Mouse (Mus musculus) forebrain, embryonic 11.5 days (tissue): ENCODE results near the gene Gclm. TPM values are rescaled to one million over a fixed set of nuclear protein-coding genes. Genes with fewer than 3 reads are reported as not detected.
A peak's percentile ranks its signal among the peaks of the same experiment; 100 is the strongest.
"Not testable (repeated sequence)": the region's sequence is repeated elsewhere in the genome, so short reads cannot be mapped to it uniquely, and the experiment has no call there.

Experiments used
- ATAC-seq: fragments of 200-750 bp; cut with Nextera tagmentation; replicated peaks from 2 replicates; pipeline ENCODE4 v1.8.0; 2017; ENCODE audit warnings: moderate TSS enrichment; ENCODE audit not compliant: low FRiP score
- DNase-seq: peaks from one replicate; pipeline ENCODE4 v3.0.0-alpha.2; 2017; ENCODE audit warnings: low spot score
- H3K27ac ChIP-seq: fragments of 300-500 bp; sonication (generic); 2 replicates; pipeline ENCODE4 v1.5.1; 2014; ENCODE audit warnings: low read depth, low read length
- H3K27me3 ChIP-seq: fragments of 300-500 bp; sonication (generic); 2 replicates; pipeline ENCODE4 v1.6.1; 2014; ENCODE audit warnings: mild to moderate bottlenecking, low read length, mixed read lengths; ENCODE audit not compliant: control insufficient read depth, insufficient read depth
- H3K36me3 ChIP-seq: fragments of 300-500 bp; sonication (generic); 2 replicates; pipeline ENCODE4 v1.6.1; 2014; ENCODE audit warnings: mild to moderate bottlenecking, low read length, moderate library complexity, mixed read lengths; ENCODE audit not compliant: control insufficient read depth, insufficient read depth
- H3K4me1 ChIP-seq: fragments of 300-500 bp; sonication (generic); replicated peaks from 2 replicates; pipeline ENCODE4 v1.6.1; 2014; ENCODE audit warnings: low read length, mixed read lengths; ENCODE audit not compliant: control insufficient read depth, insufficient read depth
- H3K4me2 ChIP-seq: fragments of 300-500 bp; sonication (generic); 2 replicates; pipeline ENCODE4 v1.6.1; 2014; ENCODE audit warnings: low read depth, mild to moderate bottlenecking, low read length, moderate library complexity, mixed read lengths; ENCODE audit not compliant: severe bottlenecking
- H3K4me3 ChIP-seq: fragments of 300-500 bp; sonication (generic); 2 replicates; pipeline ENCODE4 v1.5.1; 2014; ENCODE audit warnings: low read depth, low read length
- H3K9ac ChIP-seq: fragments of 300-500 bp; sonication (generic); 2 replicates; pipeline ENCODE4 v1.6.1; 2014; ENCODE audit warnings: low read length
- H3K9me3 ChIP-seq: fragments of 300-500 bp; sonication (generic); 2 replicates; pipeline ENCODE4 v1.6.1; 2016; ENCODE audit warnings: low read length, mixed read lengths; ENCODE audit not compliant: control insufficient read depth
- WGBS: fragments of 180-500 bp; shearing (Covaris S2); extraction: QIAGEN DNeasy Blood & Tissue Kit; methylation state at CpG from one replicate; pipeline ENCODE4 v1.1.7; 2014; 5-methylcytosine and 5-hydroxymethylcytosine counted together
- polyA plus RNA-seq: library from polyadenylated mRNA; unstranded; fragments of >200 nt; fragmentation: Nextera tagmentation; extraction: Ambion mirVana; gene quantifications from 2 replicates; pipeline ENCODE4 v1.2.1, GENCODE M21; 2014

Gclm gene
- polyA plus RNA-seq, 1 experiment from 2014 or later, result 64.6 TPM

GRCm38 (mm10) chr3:122274241-122275024, 29.1 kb downstream of the Gclm start, which contains the start of gene Dnttip2:
TSS of gene Dnttip2 (plus strand) at chr3:122274388.
- peak within 1 kb of the TSS; percentile 88 for H3K4me3 ChIP-seq
- H3K4me2 ChIP-seq, result peak within 1 kb of the TSS; percentile 75
- H3K27ac ChIP-seq, result peak within 1 kb of the TSS; percentile 31
- no peaks in the 10 kb centered on the region for H3K27me3 ChIP-seq
- WGBS, result under 1% methylated on average over 53 of the region's 57 CpGs
- ATAC-seq (peak; percentile 95), DNase-seq (peak; percentile 95)
- H3K36me3 ChIP-seq, result peaks cover 2% of the 10 kb centered on the region; the same call in 1 of the 2 replicates
- peaks cover 19% of the 10 kb centered on the region for H3K4me1 ChIP-seq
- no peaks in the 10 kb centered on the region for H3K9me3 ChIP-seq
- H3K9ac ChIP-seq, result peak within 1 kb of the TSS; percentile 89

- 75% methylated on average over 10 of the region's 10 CpGs for WGBS
Observed at GRCm38 (mm10) chr3:122275111-122275510, 29.8 kb downstream of the Gclm start.

GRCm38 (mm10) chr3:122287195-122287594, 41.8 kb downstream of the Gclm start:
- DNase-seq, result no peak
- H3K9ac ChIP-seq, result no peak overlapping the region
- peaks cover under 1% of the 10 kb centered on the region; the same call in 1 of the 2 replicates for H3K36me3 ChIP-seq
- no peaks in the 10 kb centered on the region for H3K27me3 ChIP-seq
- ATAC-seq, result no peak
- WGBS, result 82% methylated on average over 5 of the region's 5 CpGs
- H3K27ac ChIP-seq, result no peak overlapping the region
- H3K4me1 ChIP-seq, result peaks cover under 1% of the 10 kb centered on the region; the same call in 1 of the 2 replicates
- H3K4me2 ChIP-seq, result no peak overlapping the region
- H3K9me3 ChIP-seq, result no peaks in the 10 kb centered on the region
- H3K4me3 ChIP-seq, result no peak overlapping the region

More at GRCm38 (mm10) chr3:122275111-122275510, 29.8 kb downstream of the Gclm start:
- H3K4me1 ChIP-seq, result peaks cover 19% of the 10 kb centered on the region
- DNase-seq (no peak), ATAC-seq (no peak)
- peak overlapping the region; percentile 88 for H3K4me3 ChIP-seq
- H3K27me3 ChIP-seq, result no peaks in the 10 kb centered on the region
- no peak overlapping the region for H3K27ac ChIP-seq
- H3K9me3 ChIP-seq, result no peaks in the 10 kb centered on the region
- no peak overlapping the region; the same call in 1 of the 2 replicates for H3K9ac ChIP-seq
- peak overlapping the region; percentile 75 for H3K4me2 ChIP-seq
- H3K36me3 ChIP-seq, result peaks cover 2% of the 10 kb centered on the region; the same call in 1 of the 2 replicates

GRCm38 (mm10) chr3:122288613-122289195, 43.3 kb downstream of the Gclm start:
- H3K27me3 ChIP-seq, result no peaks in the 10 kb centered on the region
- H3K27ac ChIP-seq, result no peak overlapping the region
- ATAC-seq, result no peak
- no peak overlapping the region for H3K4me3 ChIP-seq
- no peak overlapping the region for H3K9ac ChIP-seq
- no peaks in the 10 kb centered on the region for H3K9me3 ChIP-seq
- no peaks in the 10 kb centered on the region; the same call in 1 of the 2 replicates for H3K36me3 ChIP-seq
- no peak for DNase-seq
- H3K4me1 ChIP-seq, result peaks cover 2% of the 10 kb centered on the region; the same call in 1 of the 2 replicates
- 89% methylated on average over 5 of the region's 5 CpGs for WGBS
- no peak overlapping the region for H3K4me2 ChIP-seq

- not testable (repeated sequence) for H3K4me3 ChIP-seq, H3K4me2 ChIP-seq, H3K36me3 ChIP-seq, DNase-seq, H3K27ac ChIP-seq, H3K9me3 ChIP-seq, ATAC-seq, H3K27me3 ChIP-seq, H3K4me1 ChIP-seq, H3K9ac ChIP-seq
- WGBS, result 77% methylated on average over 3 of the region's 4 CpGs
Observed at GRCm38 (mm10) chr3:122289344-122289743, 44.0 kb downstream of the Gclm start.

- no peak overlapping the region for H3K9ac ChIP-seq
- H3K4me2 ChIP-seq, result no peak overlapping the region
- 85% methylated on average over 7 of the region's 7 CpGs for WGBS
- DNase-seq (no peak), ATAC-seq (no peak)
- H3K36me3 ChIP-seq, result no peaks in the 10 kb centered on the region
- no peaks in the 10 kb centered on the region for H3K9me3 ChIP-seq
- no peak overlapping the region for H3K27ac ChIP-seq
- no peaks in the 10 kb centered on the region for H3K27me3 ChIP-seq
- no peak overlapping the region for H3K4me3 ChIP-seq
- H3K4me1 ChIP-seq, result peaks cover 12% of the 10 kb centered on the region; the same call in 1 of the 2 replicates
Observed at GRCm38 (mm10) chr3:122290696-122291095, 45.3 kb downstream of the Gclm start.

- Histone ChIP-seq H3K27ac (no peak overlapping the region), H3K27me3 (no peaks in the 10 kb centered on the region), H3K4me1 (peaks cover 12% of the 10 kb centered on the region; the same call in 1 of the 2 replicates), H3K9me3 (no peaks in the 10 kb centered on the region), H3K9ac (0 out of 2 replicates have a peak overlapping the region, but pooled peaks have one; percentile 3), H3K4me2 (no peak overlapping the region; the same call in 1 of the 2 replicates), H3K4me3 (no peak overlapping the region; the same call in 1 of the 2 replicates), H3K36me3 (no peaks in the 10 kb centered on the region)
- DNase-seq (no peak), ATAC-seq (no peak)
- WGBS, result 51% methylated on average over 12 of the region's 12 CpGs
Observed at GRCm38 (mm10) chr3:122291828-122292227, 46.5 kb downstream of the Gclm start.

GRCm38 (mm10) chr3:122292300-122293222, 47.2 kb downstream of the Gclm start:
- no peaks in the 10 kb centered on the region for H3K36me3 ChIP-seq
- peak overlapping the region; percentile 83 for H3K4me3 ChIP-seq
- peak overlapping the region; percentile 63 for H3K4me2 ChIP-seq
- H3K9ac ChIP-seq, result peak overlapping the region; percentile 93
- 6% methylated on average over 54 of the region's 54 CpGs for WGBS
- peaks cover 12% of the 10 kb centered on the region; the same call in 1 of the 2 replicates for H3K4me1 ChIP-seq
- H3K27me3 ChIP-seq, result no peaks in the 10 kb centered on the region
- no peaks in the 10 kb centered on the region for H3K9me3 ChIP-seq
- peak overlapping the region; percentile 99 for H3K27ac ChIP-seq
- ATAC-seq (peak; percentile 79), DNase-seq (peak; percentile 97)
